Mouse (Mus musculus): ENCODE measurements around the gene C1ql2. TPM values are rescaled to one million over a fixed set of nuclear protein-coding genes. Genes with fewer than 3 reads are reported as not detected.

C1ql2 gene
- polyA plus RNA-seq, 1 experiment from 2014 or later = not detected

Other genes starting within 250 kb of the C1ql2 start
- gene Dbi, start 219.5 kb upstream of the C1ql2 start, polyA plus RNA-seq (2015; fragmentation: Nextera tagmentation; extraction: Ambion mirVana) = 895 and 902 TPM in 2 replicates
- gene 3110009E18Rik, start 219.4 kb upstream of the C1ql2 start, polyA plus RNA-seq (2015; fragmentation: Nextera tagmentation; extraction: Ambion mirVana) = 16.6 and 17.8 TPM in 2 replicates
- 4.9 and 7.3 TPM in 2 replicates for gene Steap3, start 67.9 kb upstream of the C1ql2 start, polyA plus RNA-seq (2015; fragmentation: Nextera tagmentation; extraction: Ambion mirVana)
- 0.61 and 1.1 TPM in 2 replicates for gene Marco, start 164.4 kb downstream of the C1ql2 start, polyA plus RNA-seq (2015; fragmentation: Nextera tagmentation; extraction: Ambion mirVana)